Mouse (Mus musculus) ES-E14 (cell line): ENCODE measurements around the gene Cemip. TPM values are rescaled to one million over a fixed set of nuclear protein-coding genes. Genes with fewer than 3 reads are reported as not detected.

Experiments used
- DNase-seq: peaks from one replicate; pipeline ENCODE4 v3.0.0-alpha.2; 2013; ENCODE audit warnings: low read depth, low spot score
- H3K27ac ChIP-seq: 2 replicates; pipeline ENCODE4 v1.5.1; 2012; ENCODE audit warnings: low read depth, mild to moderate bottlenecking, low read length, moderate library complexity, mixed read lengths; ENCODE audit not compliant: poor library complexity, insufficient read depth, severe bottlenecking
- H3K36me3 ChIP-seq: 2 replicates; pipeline ENCODE4 v1.6.1; 2012; ENCODE audit warnings: mild to moderate bottlenecking, low read length, moderate library complexity, mixed read lengths; ENCODE audit not compliant: control insufficient read depth, poor library complexity, insufficient read depth, severe bottlenecking
- H3K4me1 ChIP-seq, 2 experiments: fragments of 150-350 bp in 1 of 2; sonication (generic) in 1 of 2; 2 replicates each; pipeline ENCODE4 v1.6.1; 2012; ENCODE audit warnings: low read length in 2 of 2, mild to moderate bottlenecking in 1 of 2, mixed read lengths in 1 of 2; ENCODE audit not compliant: control insufficient read depth in 2 of 2, insufficient read depth in 2 of 2, poor library complexity in 1 of 2
- H3K4me3 ChIP-seq, 2 experiments: fragments of 150-350 bp in 1 of 2; sonication (generic) in 1 of 2; 2 replicates each; pipeline ENCODE4 v1.5.1; 2012; ENCODE audit warnings: low read length in 2 of 2, low read depth in 1 of 2, mild to moderate bottlenecking in 1 of 2, mixed read lengths in 1 of 2; ENCODE audit not compliant: insufficient read depth in 1 of 2, poor library complexity in 1 of 2, severe bottlenecking in 1 of 2
- H3K9ac ChIP-seq: 2 replicates; pipeline ENCODE4 v1.6.1; 2012; ENCODE audit warnings: low read depth, mild to moderate bottlenecking, low read length, mixed read lengths; ENCODE audit not compliant: poor library complexity, insufficient read depth, severe bottlenecking
- H3K9me3 ChIP-seq: fragments of 150-350 bp; sonication (generic); 2 replicates; pipeline ENCODE4 v1.6.1; 2012; ENCODE audit warnings: low read depth, mild to moderate bottlenecking, low read length; ENCODE audit not compliant: control insufficient read depth, insufficient read depth
- CHD2 ChIP-seq: IDR thresholded peaks from 2 replicates; pipeline ENCODE4 v1.6.1; 2014; ENCODE audit warnings: mild to moderate bottlenecking, low read depth, low read length, inconsistent platforms
- HCFC1 ChIP-seq: IDR thresholded peaks from 2 replicates; pipeline ENCODE4 v1.6.1; 2012; ENCODE audit warnings: low read length, inconsistent platforms, borderline replicate concordance; ENCODE audit not compliant: insufficient read depth
- MAFK ChIP-seq: IDR thresholded peaks from 2 replicates; pipeline ENCODE4 v1.6.1; 2014; ENCODE audit warnings: mild to moderate bottlenecking, low read depth, low read length, inconsistent platforms; ENCODE audit not compliant: insufficient read depth
- ZC3H11A ChIP-seq: IDR thresholded peaks from 2 replicates; pipeline ENCODE4 v1.6.1; 2012; ENCODE audit warnings: low read depth, mild to moderate bottlenecking, inconsistent platforms, low read length, borderline replicate concordance
- ZNF384 ChIP-seq: IDR thresholded peaks from 2 replicates; pipeline ENCODE4 v1.6.1; 2012; ENCODE audit warnings: low read depth, low read length, inconsistent platforms
- in situ Hi-C, 2 experiments: fragments of 600-800 bp; cut with MboI; formaldehyde crosslinking; loops; one replicate each; pipeline ENCODE4 v1.15.1; 2025; ENCODE audit warnings: low sequenced_read_pairs in 2 of 2, inconsistent platforms in 1 of 2; ENCODE audit not compliant: unreplicated experiment in 2 of 2
- total RNA-seq: library from RNA; depleted of rRNA; stranded (reverse); fragments of 300-350 nt; gene quantifications from 2 replicates; pipeline ENCODE4 v1.2.3, GENCODE M21; 2012

The Cemip gene
- total RNA-seq, 1 experiment, result 3.9 TPM

- H3K9me3 ChIP-seq, result no peaks in the 10 kb centered on the region
- in situ Hi-C loops, result no loop called here
- H3K4me1 ChIP-seq, result peaks cover 2 to 6% of the 10 kb centered on the region in 2 experiments; a peak in 2 of 4 replicates
- H3K4me3 ChIP-seq, result no peak overlapping the region
- no peak for DNase-seq
- TF ChIP-seq ZC3H11A, result no peak
- TF ChIP-seq MAFK, result no peak
- TF ChIP-seq CHD2, result no peak
- no peak for TF ChIP-seq ZNF384
- no peak for TF ChIP-seq HCFC1
- H3K9ac ChIP-seq, result no peak overlapping the region
- peaks cover 19% of the 10 kb centered on the region for H3K36me3 ChIP-seq
- H3K27ac ChIP-seq, result no peak overlapping the region
These were observed 28.5 kb upstream of the Cemip start for GRCm38 (mm10) chr7:84114775-84115174.

- no peaks in the 10 kb centered on the region for H3K9me3 ChIP-seq
- H3K4me3 ChIP-seq, result no peak overlapping the region
- 0 out of 4 replicates have a peak, but pooled peaks cover 0 to 3% of the 10 kb centered on the region in 2 experiments for H3K4me1 ChIP-seq
- H3K27ac ChIP-seq, result no peak overlapping the region
- H3K36me3 ChIP-seq, result peaks cover 25% of the 10 kb centered on the region
- no peak for TF ChIP-seq MAFK
- TF ChIP-seq ZNF384, result no peak
- TF ChIP-seq ZC3H11A, result no peak
- no peak for TF ChIP-seq HCFC1
- TF ChIP-seq CHD2, result no peak
- in situ Hi-C loops, result no loop called here
- DNase-seq, result no peak
- H3K9ac ChIP-seq, result no peak overlapping the region
These were observed 26.7 kb upstream of the Cemip start for GRCm38 (mm10) chr7:84113035-84113390.

GRCm38 (mm10) chr7:84112351-84113034, 26.2 kb upstream of the Cemip start:
- 0 out of 4 replicates have a peak, but pooled peaks cover 0 to 3% of the 10 kb centered on the region in 2 experiments for H3K4me1 ChIP-seq
- DNase-seq, result no peak
- H3K27ac ChIP-seq, result no peak overlapping the region
- no peak overlapping the region for H3K9ac ChIP-seq
- peaks cover 22% of the 10 kb centered on the region for H3K36me3 ChIP-seq
- H3K9me3 ChIP-seq, result no peaks in the 10 kb centered on the region
- in situ Hi-C loops, result no loop called here
- H3K4me3 ChIP-seq, result no peak overlapping the region
- TF ChIP-seq ZC3H11A, result no peak
- TF ChIP-seq CHD2, result no peak
- no peak for TF ChIP-seq HCFC1
- TF ChIP-seq MAFK, result no peak
- TF ChIP-seq ZNF384, result no peak

- in situ Hi-C loops, result no loop called here
- 0 out of 4 replicates have a peak, but pooled peaks cover 0 to 3% of the 10 kb centered on the region in 2 experiments for H3K4me1 ChIP-seq
- no peak overlapping the region for H3K27ac ChIP-seq
- TF ChIP-seq ZNF384, result no peak
- TF ChIP-seq MAFK, result no peak
- no peak for TF ChIP-seq ZC3H11A
- H3K36me3 ChIP-seq, result peaks cover 22% of the 10 kb centered on the region
- H3K9ac ChIP-seq, result no peak overlapping the region
- no peaks in the 10 kb centered on the region for H3K9me3 ChIP-seq
- no peak overlapping the region for H3K4me3 ChIP-seq
- no peak for DNase-seq
These were observed 25.5 kb upstream of the Cemip start for GRCm38 (mm10) chr7:84111716-84112350.
